Mouse (Mus musculus): ENCODE results near the gene Trafd1. TPM values are rescaled to one million over a fixed set of nuclear protein-coding genes. Genes with fewer than 3 reads are reported as not detected.
"Not testable (repeated sequence)": the region's sequence is repeated elsewhere in the genome, so short reads cannot be mapped to it uniquely, and the experiment has no call there.

Gene Trafd1
- polyA plus RNA-seq, 1 experiment from 2014 or later = 37.5 TPM

DNA sequence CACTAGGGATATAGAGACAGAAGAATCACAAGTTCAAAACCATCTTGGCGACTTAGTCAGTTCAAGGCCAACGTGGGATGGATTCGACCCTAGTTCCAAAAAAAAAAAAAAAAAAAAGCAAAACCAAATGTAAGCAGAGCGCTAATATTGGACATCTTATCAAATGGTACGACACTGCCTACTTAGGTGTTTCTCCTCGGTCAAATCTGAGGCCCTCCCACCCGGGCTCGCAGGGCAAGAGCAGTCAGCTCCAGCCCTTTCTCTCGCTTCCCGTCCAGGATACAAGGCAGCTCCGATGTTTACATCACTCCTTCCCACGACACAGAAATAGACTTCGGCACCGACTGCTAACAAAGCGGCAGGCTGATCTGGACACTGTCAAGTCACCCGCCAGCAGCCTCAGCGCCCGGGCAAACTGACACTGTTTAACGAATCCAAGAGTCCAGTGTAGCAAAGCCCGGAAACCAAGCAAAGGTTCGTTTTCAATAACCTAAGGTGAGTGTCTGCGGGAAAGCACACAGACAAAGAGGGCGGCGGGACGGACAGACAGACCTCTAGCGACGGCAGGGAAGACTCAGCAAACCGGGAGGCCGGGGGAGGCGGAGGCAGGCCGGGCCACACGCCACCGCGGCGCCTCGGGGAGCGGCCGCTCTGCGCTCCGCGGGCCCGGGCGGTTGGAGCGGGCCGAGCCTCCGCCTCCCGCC lies 523 bp downstream of the Trafd1 start:
- POLR2A ChIA-PET = interaction anchor here (0.6 to 2.2 kb wide), 2 partner anchors 10 to 24 kb away, joined by 5 to 6 read pairs; no protein-coding TSS in a partner anchor
- in situ Hi-C loops (cut with MboI; ENCODE audit: low pct_unique_long_range_greater_than_20kb) = loop anchor here (5.0 kb wide), 1 partner anchor 168 kb away; no protein-coding TSS in a partner anchor
- H3K27me3 ChIP-seq = no peaks in the 10 kb centered on the region
- CTCF ChIA-PET = interaction anchor here (1.0 to 1.1 kb wide), 2 partner anchors 8 to 13 kb away, joined by 4 to 6 read pairs; partner anchors contain the start of gene Naa25
- DNase-seq (ENCODE audit: low read depth, low spot score) (peak; percentile 27), ATAC-seq (peak; percentile 72)
- TF ChIP-seq CTCF (IDR thresholded peaks at IDR 0.05) = no peak

DNA sequence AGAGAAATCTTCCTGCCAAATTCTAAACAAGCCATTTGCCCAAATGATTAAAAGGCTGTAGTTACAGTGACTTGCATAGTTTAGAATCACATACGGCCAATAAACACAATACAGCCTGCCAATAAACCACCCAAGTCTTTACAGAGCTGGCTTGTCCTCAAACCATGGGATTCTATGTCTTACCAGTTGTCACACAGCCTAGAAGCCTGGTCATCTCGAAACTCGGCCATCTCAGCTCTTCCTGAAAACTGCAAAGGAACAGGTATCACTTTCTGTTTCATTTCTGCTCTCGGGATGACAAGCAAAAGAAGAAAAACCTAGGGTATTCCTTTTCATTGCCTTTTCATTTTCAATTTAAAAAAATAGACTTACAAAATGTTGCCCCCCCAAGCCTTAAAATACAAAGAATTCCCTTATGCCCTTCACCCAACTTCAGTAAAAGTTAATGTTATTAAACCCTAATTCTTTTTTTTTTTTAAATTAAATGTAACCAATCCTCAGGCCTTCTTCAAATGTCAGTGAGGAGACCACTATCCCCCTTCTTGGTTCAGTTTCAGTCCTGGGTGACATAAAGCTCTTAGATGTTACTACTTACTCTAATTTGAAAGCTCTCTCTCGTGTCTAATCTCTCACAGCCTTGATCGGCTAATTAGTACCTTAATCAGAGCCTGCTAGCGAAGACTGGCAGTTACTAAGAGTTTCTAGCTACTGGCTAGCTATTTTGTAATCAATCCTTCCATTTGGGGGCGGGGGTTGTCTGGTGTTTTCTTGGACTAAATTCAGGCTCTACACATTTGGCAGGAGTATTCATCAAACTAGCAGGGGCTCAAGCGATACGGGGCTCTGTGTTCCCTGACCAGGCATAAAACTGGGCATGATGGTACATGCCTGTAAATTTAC lies 1.3 kb downstream of the Trafd1 start:
- ATAC-seq = no peak
- in situ Hi-C loops (cut with MboI; ENCODE audit: low pct_unique_long_range_greater_than_20kb) = loop anchor here (5.0 kb wide), 1 partner anchor 167 kb away; no protein-coding TSS in a partner anchor
- DNase-seq (ENCODE audit: low read depth, low spot score) = no peak
- no peak for TF ChIP-seq CTCF (IDR thresholded peaks at IDR 0.05)
- ChIA-PET CTCF (interaction anchor here (1.0 to 1.2 kb wide), 4 partner anchors 9 to 64 kb away, joined by 3 to 6 read pairs (median 4); partner anchors contain the start of gene Naa25), POLR2A (interaction anchor here (0.6 to 2.2 kb wide), 3 partner anchors 10 to 164 kb away, joined by 3 to 6 read pairs (median 5); no protein-coding TSS in a partner anchor)
- no peaks in the 10 kb centered on the region for H3K27me3 ChIP-seq

DNA sequence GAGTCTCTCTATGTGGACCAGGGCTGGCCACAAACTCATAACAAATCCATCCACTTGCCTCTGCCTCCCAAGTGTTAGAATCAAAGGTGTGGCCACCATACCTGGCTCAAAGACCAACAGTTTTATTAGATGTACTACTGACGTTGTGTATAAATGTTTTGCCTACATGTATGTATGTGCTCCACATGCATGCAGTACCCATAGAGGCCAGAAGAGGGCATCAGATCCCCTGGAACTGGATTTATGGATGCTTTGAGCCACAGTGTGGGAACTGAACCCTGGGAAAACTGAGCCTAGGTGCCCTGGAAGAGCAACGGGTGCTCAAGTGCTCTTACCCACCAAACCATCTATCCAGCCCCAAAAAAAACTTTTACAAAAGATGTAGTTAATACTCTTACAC lies 4.7 kb downstream of the Trafd1 start:
- peak; percentile 72 for TF ChIP-seq CTCF (IDR thresholded peaks at IDR 0.05)
- CTCF ChIA-PET = interaction anchor here (0.6 to 1.5 kb wide), 3 partner anchors 12 to 29 kb away, joined by 3 to 5 read pairs (median 3); no protein-coding TSS in a partner anchor
- no peak for ATAC-seq
- POLR2A ChIA-PET = no interaction called here
- no peak for DNase-seq (ENCODE audit: low read depth, low spot score)
- no peaks in the 10 kb centered on the region for H3K27me3 ChIP-seq
- in situ Hi-C loops (cut with MboI; ENCODE audit: low pct_unique_long_range_greater_than_20kb) = loop anchor here (5.0 kb wide), 1 partner anchor 163 kb away; no protein-coding TSS in a partner anchor

DNA sequence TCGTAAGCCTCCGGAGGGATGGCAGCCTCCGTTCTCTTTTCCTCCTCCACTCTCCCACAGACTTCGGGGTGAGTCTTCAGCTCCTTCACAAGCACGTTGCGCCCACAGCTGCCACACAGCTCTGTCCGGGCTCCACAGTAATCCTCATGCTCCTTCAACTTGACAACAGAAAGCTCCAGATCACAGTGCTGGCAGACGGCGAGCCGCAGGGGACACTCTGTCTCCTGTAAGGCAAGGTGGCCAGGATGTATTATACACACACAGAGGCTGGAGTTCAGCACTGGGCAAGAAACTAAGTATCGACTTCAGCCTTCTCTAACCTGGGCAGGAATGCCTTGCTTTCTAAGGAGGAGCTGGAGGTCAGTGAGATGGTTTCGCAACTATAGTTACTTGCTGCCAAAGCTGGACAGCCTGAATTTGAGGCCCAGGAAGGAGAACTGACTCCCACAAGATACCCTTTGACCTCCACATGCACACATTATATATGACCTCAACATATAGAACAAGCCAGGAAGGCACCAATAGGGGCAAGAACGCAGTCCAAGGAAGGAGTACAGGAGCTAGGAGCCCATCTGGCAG lies 6.7 kb downstream of the Trafd1 start:
- DNase-seq (ENCODE audit: low read depth, low spot score) (no peak), ATAC-seq (no peak)
- in situ Hi-C loops (cut with MboI; ENCODE audit: low pct_unique_long_range_greater_than_20kb) = no loop called here
- no peaks in the 10 kb centered on the region for H3K27me3 ChIP-seq
- ChIA-PET CTCF (interaction anchor here (1.2 kb wide), 1 partner anchor 49 kb away, joined by 3 read pairs; no protein-coding TSS in a partner anchor), POLR2A (no interaction called here)
- TF ChIP-seq CTCF (IDR thresholded peaks at IDR 0.05) = no peak

DNA sequence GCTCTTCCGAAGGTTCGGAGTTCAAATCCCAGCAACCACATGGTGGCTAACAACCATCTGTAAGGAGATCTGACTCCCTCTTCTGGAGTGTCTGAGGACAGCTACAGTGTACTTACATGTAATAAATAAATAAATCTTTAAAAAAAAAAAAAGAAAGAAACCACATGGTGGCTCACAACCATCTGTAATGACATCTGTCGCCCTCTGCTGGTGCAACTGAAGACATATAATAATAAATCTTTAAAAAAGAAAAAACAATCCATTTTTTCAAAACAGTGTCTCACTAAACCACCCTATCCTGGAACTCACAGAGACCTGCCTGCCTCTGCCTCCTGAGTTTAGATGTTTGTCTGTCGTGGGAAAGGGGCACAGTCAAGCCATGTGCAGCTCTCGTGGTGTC lies 8.5 kb downstream of the Trafd1 start:
- CTCF ChIA-PET = interaction anchor here (1.3 kb wide), 2 partner anchors 8 to 10 kb away, joined by 3 read pairs; no protein-coding TSS in a partner anchor
- POLR2A ChIA-PET; H3K27me3 ChIP-seq; DNase-seq (ENCODE audit: low read depth, low spot score); in situ Hi-C loops (cut with MboI; ENCODE audit: low pct_unique_long_range_greater_than_20kb); ATAC-seq: not testable (repeated sequence)

DNA sequence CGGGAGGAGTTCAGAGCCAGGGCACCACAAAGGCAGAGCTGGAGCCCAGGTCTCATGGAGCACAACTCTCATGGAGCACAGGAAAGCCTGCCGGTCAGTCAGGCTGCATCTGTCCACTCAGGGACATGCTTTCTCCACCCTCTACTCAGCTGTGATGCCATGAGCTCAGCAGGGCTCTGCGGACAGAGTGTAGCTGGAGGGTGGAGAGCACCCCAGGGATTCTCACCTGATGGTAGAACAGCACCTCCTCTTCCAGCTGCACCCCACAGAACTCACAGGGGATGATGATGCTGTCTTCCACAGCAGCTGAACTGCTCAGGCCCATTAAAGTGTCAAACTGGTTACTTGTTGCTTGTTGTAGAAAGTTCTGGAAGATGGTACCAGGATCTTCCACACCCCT lies 10.6 kb downstream of the Trafd1 start:
- ATAC-seq = no peak
- ChIA-PET CTCF (interaction anchor here (1.3 kb wide), 1 partner anchor 8 kb away, joined by 3 read pairs; no protein-coding TSS in a partner anchor), POLR2A (no interaction called here)
- no peaks in the 10 kb centered on the region for H3K27me3 ChIP-seq
- no peak for TF ChIP-seq CTCF (IDR thresholded peaks at IDR 0.05)
- no peak for DNase-seq (ENCODE audit: low read depth, low spot score)
- in situ Hi-C loops (cut with MboI; ENCODE audit: low pct_unique_long_range_greater_than_20kb) = no loop called here

GRCm38 (mm10) chr5:121371712-121372111 lies 13.7 kb downstream of the Trafd1 start:
- ChIA-PET POLR2A (no interaction called here), CTCF (no interaction called here)
- no peak for DNase-seq (ENCODE audit: low read depth, low spot score)
- H3K27me3 ChIP-seq = no peaks in the 10 kb centered on the region
- in situ Hi-C loops (cut with MboI; ENCODE audit: low pct_unique_long_range_greater_than_20kb) = no loop called here
- TF ChIP-seq CTCF (IDR thresholded peaks at IDR 0.05) = no peak
- ATAC-seq = no peak

GRCm38 (mm10) chr5:121367255-121367654 lies 18.2 kb downstream of the Trafd1 start:
- POLR2A ChIA-PET = no interaction called here
- in situ Hi-C loops (cut with MboI; ENCODE audit: low pct_unique_long_range_greater_than_20kb) = no loop called here

DNA sequence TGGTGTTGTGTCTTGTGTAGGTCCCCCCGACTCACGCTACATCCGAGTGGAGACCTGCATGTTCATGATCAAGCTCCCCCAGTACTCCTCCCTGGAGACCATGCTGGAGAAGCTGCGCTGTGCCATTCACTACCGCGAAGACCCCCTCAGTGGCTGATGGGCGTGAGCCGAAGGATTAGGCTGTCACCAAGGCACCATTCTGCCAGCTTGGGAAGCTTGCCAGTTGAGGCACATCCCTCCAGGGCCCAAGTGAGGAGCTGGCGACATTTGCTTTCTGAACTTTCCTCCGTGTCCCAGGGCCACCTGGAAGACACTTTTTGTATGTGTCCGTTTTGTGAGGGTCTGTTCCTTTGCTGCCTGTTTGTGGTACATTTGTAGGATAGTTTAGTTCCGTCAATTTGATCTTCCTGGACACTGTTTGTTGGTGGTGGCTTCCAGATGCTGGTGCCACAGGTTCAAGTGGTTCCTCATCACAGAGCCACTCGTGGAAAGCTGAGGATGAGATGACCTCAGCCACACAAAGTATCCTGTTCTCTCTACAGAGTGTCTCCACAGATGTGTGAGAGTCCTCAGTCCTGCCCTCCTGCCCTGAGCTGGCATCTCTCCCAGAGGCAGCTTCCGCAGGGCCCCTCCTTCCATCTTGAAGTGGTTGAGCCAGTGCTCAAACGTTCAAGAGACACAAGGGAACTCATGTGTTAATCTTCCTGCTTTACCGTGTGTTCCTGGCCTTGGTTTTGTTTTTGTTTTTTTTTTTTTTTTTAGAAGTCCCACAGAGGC lies 18.8 kb downstream of the Trafd1 start:
- CTCF ChIA-PET = interaction anchor here (1.0 to 1.5 kb wide), 2 partner anchors 10 to 16 kb away, joined by 3 read pairs; no protein-coding TSS in a partner anchor
- DNase-seq (ENCODE audit: low read depth, low spot score) = no peak
- TF ChIP-seq CTCF (IDR thresholded peaks at IDR 0.05) = no peak
- no peak for ATAC-seq
- POLR2A ChIA-PET = interaction anchor here (0.6 kb wide), 1 partner anchor 1153 kb away, joined by 3 read pairs; no protein-coding TSS in a partner anchor
- in situ Hi-C loops (cut with MboI; ENCODE audit: low pct_unique_long_range_greater_than_20kb) = no loop called here
- H3K27me3 ChIP-seq = no peaks in the 10 kb centered on the region

More at GRCm38 (mm10) chr5:121367255-121367654, 18.2 kb downstream of the Trafd1 start:
- DNase-seq (ENCODE audit: low read depth, low spot score) = no peak
- H3K27me3 ChIP-seq = no peaks in the 10 kb centered on the region
- CTCF ChIA-PET = interaction anchor here (1.0 to 1.5 kb wide), 2 partner anchors 9 to 16 kb away, joined by 3 read pairs; no protein-coding TSS in a partner anchor
- TF ChIP-seq CTCF (IDR thresholded peaks at IDR 0.05) = no peak
- ATAC-seq = no peak

Measured in Patski (cell line).